Mouse (Mus musculus): Measurements from ENCODE around the gene Aarsd1. TPM values are rescaled to one million over a fixed set of nuclear protein-coding genes. Genes with fewer than 3 reads are reported as not detected.
A peak's percentile ranks its signal among the peaks of the same experiment; 100 is the strongest.
"Not testable (repeated sequence)": the region's sequence is repeated elsewhere in the genome, so short reads cannot be mapped to it uniquely, and the experiment has no call there.

Gene Aarsd1
- total RNA-seq, 2 experiments from 2014 or later: 42.1 to 45.6 TPM

- DNase-seq (ENCODE audit: low spot score in 2 of 2): no peak
- intact Hi-C loops (cut with DNase I): no loop called here
Measured at GRCm38 (mm10) chr11:101448274-101448746, 30.9 kb upstream of the Aarsd1 start, which contains the start of gene Ifi35. Gene Ifi35, plus strand, starts transcription at chr11:101448407.

DNA sequence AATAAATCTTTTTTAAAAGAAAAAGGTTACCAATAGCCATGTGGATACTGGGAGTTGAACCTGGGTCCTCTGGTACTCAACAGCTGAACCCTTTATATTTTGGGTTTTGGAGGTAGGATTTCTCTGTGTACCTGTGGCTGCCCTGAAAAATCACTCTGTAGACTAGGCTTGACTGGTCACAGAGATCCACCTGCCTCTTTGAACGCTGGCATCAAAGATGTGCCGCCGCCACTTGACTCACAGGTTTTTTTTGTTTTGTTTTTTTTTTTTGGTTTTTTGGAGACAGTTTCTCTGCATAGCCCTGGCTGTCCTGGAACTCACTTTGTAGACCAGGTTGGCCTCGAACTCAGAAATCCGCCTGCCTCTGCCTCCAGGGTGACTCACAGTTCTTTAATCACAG is 30.4 kb upstream of the Aarsd1 start:
- intact Hi-C loops (cut with DNase I): no loop called here

DNA sequence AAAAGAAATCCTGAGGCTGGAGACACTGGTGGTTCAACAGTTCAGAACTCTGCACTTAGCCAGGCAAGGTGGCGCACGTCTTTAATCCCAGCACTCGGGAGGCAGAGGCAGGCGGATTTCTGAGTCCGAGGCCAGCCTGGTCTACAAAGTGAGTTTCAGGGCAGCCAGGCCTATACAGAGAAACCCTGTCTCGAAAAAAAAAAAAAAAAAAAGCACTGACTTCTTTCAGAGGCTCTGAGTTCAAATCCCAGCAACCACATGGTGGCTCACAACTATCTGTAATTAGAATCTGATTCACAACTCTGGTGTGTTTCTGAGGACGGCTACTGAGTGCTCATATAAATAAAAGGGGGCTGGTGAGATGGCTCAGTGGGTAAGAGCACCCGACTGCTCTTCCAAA is 29.4 kb upstream of the Aarsd1 start:
- intact Hi-C loops (cut with DNase I); DNase-seq (ENCODE audit: low spot score in 2 of 2): not testable (repeated sequence)

More for the DNA sequence above, 30.4 kb upstream of the Aarsd1 start:
- DNase-seq (ENCODE audit: low spot score in 2 of 2): no peak

DNA sequence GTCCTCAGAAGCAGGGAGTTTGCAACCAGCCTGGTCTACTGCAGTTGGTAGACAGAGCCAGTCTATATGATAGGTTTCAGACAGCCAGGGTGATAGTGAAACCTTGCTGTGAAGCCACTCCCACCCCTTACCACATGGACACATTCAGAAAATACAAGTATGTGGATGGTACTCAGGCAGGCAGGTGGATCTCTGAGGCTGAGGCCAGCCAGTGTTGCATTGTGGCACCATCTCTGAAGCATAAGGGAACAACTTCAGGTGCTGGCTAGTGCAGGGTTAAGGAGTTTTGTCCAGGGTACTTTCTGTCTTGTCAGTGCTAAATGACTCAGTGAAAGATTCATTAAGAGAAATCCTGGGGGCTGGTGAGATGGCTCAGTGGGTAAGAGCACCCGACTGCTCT is 28.9 kb upstream of the Aarsd1 start:
- intact Hi-C loops (cut with DNase I): no loop called here

DNA sequence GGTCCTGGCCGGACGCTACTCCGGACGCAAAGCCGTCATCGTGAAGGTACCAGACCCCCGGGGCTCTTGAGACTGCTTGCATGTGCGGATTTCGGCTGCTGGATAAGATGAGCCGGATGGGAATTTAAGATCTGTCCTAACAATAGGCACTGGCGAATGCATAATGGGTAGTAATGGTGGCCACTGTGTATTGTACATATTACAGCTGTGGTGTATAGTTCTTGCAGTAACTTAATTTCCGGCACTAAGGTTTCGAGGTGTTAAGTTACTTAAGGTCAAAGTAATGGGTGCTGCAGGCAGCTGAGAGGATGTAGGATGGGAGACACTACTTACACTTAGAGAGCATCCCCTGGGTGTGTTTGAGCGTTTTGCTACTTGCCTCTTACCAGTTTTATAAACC is 25.3 kb upstream of the Aarsd1 start:
- intact Hi-C loops (cut with DNase I): no loop called here
- no peak for DNase-seq (ENCODE audit: low spot score in 2 of 2)

More for the DNA sequence above, 28.9 kb upstream of the Aarsd1 start:
- DNase-seq (ENCODE audit: low spot score in 2 of 2): no peak

DNA sequence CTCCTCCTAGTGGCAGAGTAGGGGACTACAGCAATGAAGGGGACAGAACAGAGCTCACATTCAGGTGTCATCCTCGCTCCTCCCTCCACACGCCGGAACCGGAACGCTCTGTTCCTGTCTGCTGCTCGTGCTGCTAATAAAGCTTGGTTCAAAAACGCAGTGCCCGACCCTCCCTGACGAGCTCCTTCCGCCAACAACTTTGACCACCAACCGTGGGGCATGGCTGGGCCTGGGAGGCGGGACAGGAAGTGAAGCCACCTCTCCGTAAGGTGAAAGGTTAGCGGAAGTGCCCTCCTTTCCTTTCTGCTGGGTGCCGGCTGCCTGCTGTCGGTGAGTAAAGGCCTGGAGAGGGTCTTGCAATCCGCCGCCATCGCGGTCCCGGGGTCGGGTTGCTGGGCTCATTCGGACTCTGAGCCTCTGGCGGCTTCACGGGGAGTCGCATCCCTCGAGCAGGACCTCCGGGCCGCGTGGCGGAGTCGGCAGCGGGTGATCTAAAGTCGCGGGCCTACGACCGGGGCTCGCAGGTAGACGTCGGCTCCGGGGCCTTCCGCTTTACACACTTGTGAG is 24.8 kb upstream of the Aarsd1 start, which contains the start of gene Rpl27:
TSS of gene Rpl27 (plus strand) at position 172 of the 567 bp plus-strand sequence.
- intact Hi-C loops (cut with DNase I): no loop called here

GRCm38 (mm10) chr11:101441450-101442126 is 24.2 kb upstream of the Aarsd1 start:
- intact Hi-C loops (cut with DNase I); DNase-seq (ENCODE audit: low spot score in 2 of 2): not testable (repeated sequence)

More for the DNA sequence above, 24.8 kb upstream of the Aarsd1 start, which contains the start of gene Rpl27:
- peak; percentile 96 for DNase-seq (ENCODE audit: low spot score in 2 of 2)

DNA sequence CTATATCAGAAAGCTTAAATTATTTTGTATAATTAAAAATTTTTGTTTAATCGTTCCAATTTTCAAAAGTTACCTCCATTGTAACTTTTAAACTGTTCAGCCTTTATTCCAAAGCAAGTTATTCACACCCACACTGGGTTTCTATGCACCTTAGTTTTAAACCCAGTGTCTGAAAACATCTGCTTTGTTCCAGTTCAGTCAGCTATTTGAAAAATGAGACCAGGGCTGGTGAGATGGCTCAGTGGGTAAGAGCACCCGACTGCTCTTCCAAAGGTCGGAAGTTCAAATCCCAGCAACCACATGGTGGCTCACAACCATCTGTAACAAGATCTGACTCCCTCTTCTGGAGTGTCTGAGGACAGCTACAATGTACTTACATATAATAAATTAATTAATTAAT is 20.6 kb upstream of the Aarsd1 start:
- DNase-seq (ENCODE audit: low spot score in 2 of 2); intact Hi-C loops (cut with DNase I): not testable (repeated sequence)

- intact Hi-C loops (cut with DNase I): no loop called here
- DNase-seq (ENCODE audit: low spot score in 2 of 2): no peak
Measured at GRCm38 (mm10) chr11:101436916-101437315, 19.5 kb upstream of the Aarsd1 start.

DNA sequence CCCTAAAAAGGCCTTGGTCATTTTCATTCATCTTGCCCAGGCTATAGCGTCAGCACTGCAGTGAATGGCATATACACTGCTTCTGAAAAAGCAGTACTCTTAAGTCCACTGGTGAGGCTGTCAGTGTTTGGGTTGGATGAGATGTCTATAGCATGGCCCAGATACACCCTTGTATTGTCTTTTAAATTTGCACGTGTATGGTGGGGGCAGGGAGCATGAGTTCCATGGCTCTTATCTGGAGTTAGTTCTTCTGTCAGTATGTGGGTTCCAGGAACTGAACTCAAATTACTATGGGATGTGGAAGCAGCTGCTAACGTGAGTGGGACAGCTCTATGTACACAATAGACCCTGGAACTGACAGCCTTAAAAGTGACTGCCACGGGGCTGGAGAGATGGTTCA is 18.4 kb upstream of the Aarsd1 start:
- intact Hi-C loops (cut with DNase I): no loop called here
- no peak for DNase-seq (ENCODE audit: low spot score in 2 of 2)

- intact Hi-C loops (cut with DNase I): no loop called here
Measured at GRCm38 (mm10) chr11:101433396-101433795, 16.0 kb upstream of the Aarsd1 start.

DNA sequence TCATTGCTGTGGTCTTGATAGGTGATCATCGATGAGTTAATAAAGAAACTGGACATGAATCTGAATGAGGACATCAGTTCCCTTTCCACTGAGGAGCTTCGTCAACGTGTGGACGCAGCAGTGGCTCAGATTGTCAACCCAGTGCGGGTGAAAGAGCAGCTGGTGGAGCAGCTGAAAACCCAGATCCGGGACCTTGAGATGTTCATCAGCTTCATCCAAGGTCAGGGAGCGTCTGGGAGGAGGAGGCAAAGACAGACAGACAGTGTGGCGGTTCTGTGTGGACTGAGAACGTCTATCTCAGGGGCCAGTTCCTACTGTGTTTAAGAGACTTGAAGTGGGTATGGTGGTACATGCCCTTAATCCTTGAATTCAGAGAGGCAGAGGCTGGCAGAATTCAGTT is 13.9 kb upstream of the Aarsd1 start:
- intact Hi-C loops (cut with DNase I): no loop called here
- no peak for DNase-seq (ENCODE audit: low spot score in 2 of 2)

More at GRCm38 (mm10) chr11:101433396-101433795, 16.0 kb upstream of the Aarsd1 start:
- no peak for DNase-seq (ENCODE audit: low spot score in 2 of 2)

DNA sequence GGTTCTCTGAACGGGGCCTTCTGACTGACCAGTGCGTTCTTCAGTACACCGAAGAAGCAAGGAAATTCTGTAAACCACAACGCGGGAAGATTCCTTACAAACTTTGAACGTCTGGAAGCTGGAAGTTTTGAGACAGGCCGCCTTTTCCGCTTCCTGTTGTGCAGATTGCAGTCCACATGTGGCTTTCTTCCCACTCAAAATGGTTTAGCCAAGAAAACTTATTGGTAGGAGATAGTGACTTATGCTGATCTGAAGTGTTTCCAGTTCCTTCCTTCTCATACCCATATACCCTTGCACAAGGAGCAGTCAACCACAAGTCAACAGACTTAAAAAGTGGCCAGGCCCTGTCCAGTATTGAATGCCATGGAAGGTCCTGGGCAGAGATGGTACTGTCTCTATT is 8.8 kb upstream of the Aarsd1 start:
- intact Hi-C loops (cut with DNase I): no loop called here
- no peak for DNase-seq (ENCODE audit: low spot score in 2 of 2)

- peak; percentile 96 to 98 for DNase-seq (ENCODE audit: low spot score in 2 of 2)
- intact Hi-C loops (cut with DNase I): no loop called here
Measured at GRCm38 (mm10) chr11:101424925-101425813, 7.8 kb upstream of the Aarsd1 start, which contains the start of the genes Rundc1 and Ptges3l. Gene Rundc1, plus strand, starts transcription at chr11:101425085. Gene Ptges3l, minus strand, starts transcription at chr11:101425333.

GRCm38 (mm10) chr11:101424105-101424851 is 6.9 kb upstream of the Aarsd1 start, which contains the start of gene Gm27029:
Gene Gm27029, minus strand, starts transcription at chr11:101424796.
- intact Hi-C loops (cut with DNase I): no loop called here
- DNase-seq (ENCODE audit: low spot score in 2 of 2): peak; percentile 23 to 64

DNA sequence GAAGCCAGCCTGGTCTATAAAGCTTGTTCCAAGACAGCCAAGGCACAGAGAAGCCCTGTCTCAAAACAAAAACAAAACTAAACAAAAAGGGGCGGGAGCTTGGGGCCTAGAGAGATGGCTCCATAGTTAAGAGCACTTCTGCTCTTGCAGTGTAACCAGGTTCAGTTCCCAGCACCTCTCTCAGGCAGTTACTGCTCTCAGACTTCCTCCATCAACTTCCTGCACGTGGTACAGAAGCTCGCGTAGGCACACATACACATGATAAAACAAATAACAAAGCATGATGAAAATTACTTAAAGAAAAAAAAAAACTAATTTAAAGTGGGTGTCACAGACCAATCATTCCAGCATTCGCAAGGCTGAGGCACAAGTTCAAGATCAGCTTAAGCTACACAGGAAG is 2.7 kb upstream of the Aarsd1 start:
- intact Hi-C loops (cut with DNase I): no loop called here

DNA sequence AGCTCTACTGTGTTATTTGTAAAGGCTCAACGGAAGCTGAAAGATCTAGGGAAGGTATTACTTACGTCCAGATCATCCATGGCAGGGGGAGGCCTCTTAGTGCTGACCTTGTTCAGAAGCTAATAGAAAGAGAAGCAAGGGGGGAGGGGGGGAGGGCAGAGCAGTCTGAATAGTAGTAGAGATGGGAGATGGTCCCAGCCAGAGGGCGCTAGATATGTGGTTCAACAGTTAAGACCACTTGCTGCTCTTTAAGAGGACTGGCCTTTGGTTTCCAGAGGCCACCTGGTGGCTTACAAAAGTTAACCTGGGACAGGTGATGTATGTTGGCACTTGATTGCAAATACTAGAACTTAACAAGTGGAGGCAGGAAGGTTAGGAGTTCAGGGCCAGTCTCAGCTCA is 2.2 kb upstream of the Aarsd1 start:
- intact Hi-C loops (cut with DNase I): no loop called here
- no peak for DNase-seq (ENCODE audit: low spot score in 2 of 2)

More for the DNA sequence above, 2.7 kb upstream of the Aarsd1 start:
- no peak for DNase-seq (ENCODE audit: low spot score in 2 of 2)

DNA sequence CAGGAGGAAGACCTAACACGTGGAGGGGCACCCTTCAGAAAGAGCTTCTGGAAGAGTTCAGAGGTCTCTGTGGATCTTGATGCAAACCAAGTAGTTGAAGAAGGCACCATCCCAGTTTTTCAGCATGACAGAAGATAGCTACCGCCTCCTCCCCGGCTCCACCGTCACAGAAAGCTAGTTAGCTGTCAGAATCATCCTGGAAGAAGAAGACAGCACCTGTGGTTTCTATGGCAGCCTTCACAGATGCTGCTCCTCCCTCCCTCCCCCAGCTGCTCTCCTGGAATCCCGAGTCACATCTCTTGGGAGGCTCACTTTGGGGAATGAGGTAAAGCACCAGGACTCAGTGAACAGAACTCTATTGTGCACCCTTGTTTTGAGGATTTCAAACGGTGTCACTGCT is 1.6 kb upstream of the Aarsd1 start:
- peak; percentile 25 to 36 for DNase-seq (ENCODE audit: low spot score in 2 of 2)
- intact Hi-C loops (cut with DNase I): no loop called here

- intact Hi-C loops (cut with DNase I): no loop called here
- DNase-seq (ENCODE audit: low spot score in 2 of 2): no peak
Measured at GRCm38 (mm10) chr11:101416433-101417100, 848 bp downstream of the Aarsd1 start.

Data from left cerebral cortex, postnatal 36 days (tissue).